Mouse (Mus musculus) heart, adult 8-10 months (tissue): Measurements from ENCODE around the gene Rpap1. TPM values are rescaled to one million over a fixed set of nuclear protein-coding genes. Genes with fewer than 3 reads are reported as not detected.
"Not testable (repeated sequence)": the region's sequence is repeated elsewhere in the genome, so short reads cannot be mapped to it uniquely, and the experiment has no call there.

Experiments
- DNase-seq: peaks from one replicate; pipeline ENCODE4 v3.0.0; 2022; ENCODE audit warnings: low spot score
- total RNA-seq, 4 experiments: library from RNA; stranded (reverse); gene quantifications; 2 replicates each; pipeline ENCODE4 v1.2.4; 2022

The Rpap1 gene
- total RNA-seq, 4 experiments from 2014 or later = 11.9 to 13.7 (median 13.4) TPM

GRCm38 (mm10) chr2:119741581-119742411 lies 45.5 kb downstream of the Rpap1 start, which contains the start of gene Itpka:
TSS of gene Itpka (plus strand) at chr2:119742337.
- peak; percentile 26 for DNase-seq

- no peak for DNase-seq
These were observed 46.8 kb downstream of the Rpap1 start for GRCm38 (mm10) chr2:119740567-119740966.

- DNase-seq = no peak
These were observed 50.2 kb downstream of the Rpap1 start for GRCm38 (mm10) chr2:119737124-119737523.

- no peak for DNase-seq
These were observed 56.6 kb downstream of the Rpap1 start for GRCm38 (mm10) chr2:119730735-119731134.

- no peak for DNase-seq
These were observed 59.4 kb downstream of the Rpap1 start for GRCm38 (mm10) chr2:119727762-119728416.

GRCm38 (mm10) chr2:119721070-119721469 lies 66.3 kb downstream of the Rpap1 start:
- DNase-seq = no peak

GRCm38 (mm10) chr2:119715868-119716267 lies 71.5 kb downstream of the Rpap1 start:
- DNase-seq = not testable (repeated sequence)

Other genes starting within 250 kb of the Rpap1 start
- 1 to 10 TPM in 1 of 4 experiments, under 1 TPM in 3; 0.13 to 1.4 (median 0.55) TPM for gene Exd1, start 239.9 kb downstream of the Rpap1 start, total RNA-seq
- gene Chp1, start 239.8 kb downstream of the Rpap1 start, total RNA-seq = 10 to 100 TPM; 84.3 to 96.9 (median 85.1) TPM
- 1 to 10 TPM in 1 of 4 experiments, under 1 TPM in 3; 0.28 to 1.7 (median 0.37) TPM for gene Nusap1, start 169.2 kb downstream of the Rpap1 start, total RNA-seq
- 1 to 10 TPM in 1 of 4 experiments, under 1 TPM in 3; 0.34 to 1.2 (median 0.58) TPM for gene Oip5, start 169.1 kb downstream of the Rpap1 start, total RNA-seq
- 10 to 100 TPM; 53.6 to 71.5 (median 63.6) TPM for gene Ndufaf1, start 124.7 kb downstream of the Rpap1 start, total RNA-seq
- 10 to 100 TPM; 22.5 to 25.6 (median 24.1) TPM for gene Rtf1, start 112.5 kb downstream of the Rpap1 start, total RNA-seq
- gene Itpka, start 45.2 kb downstream of the Rpap1 start, total RNA-seq = under 1 TPM; 0.23 to 0.79 (median 0.54) TPM
- not detected for gene Ltk, start 27.1 kb downstream of the Rpap1 start, total RNA-seq
- 1 to 10 TPM; 1.7 to 3.3 (median 2.2) TPM for gene Tyro3, start 10.2 kb upstream of the Rpap1 start, total RNA-seq
- 10 to 100 TPM; 33.6 to 39.0 (median 35.9) TPM for gene Mga, start 109.7 kb upstream of the Rpap1 start, total RNA-seq
- 1 to 10 TPM; 6.9 to 8.5 (median 8.3) TPM for gene Mapkbp1, start 185.2 kb upstream of the Rpap1 start, total RNA-seq
- 1 to 10 TPM; 6.6 to 8.6 (median 7.2) TPM for gene Jmjd7, start 239.9 kb upstream of the Rpap1 start, total RNA-seq
- gene Gm28042, start 240.0 kb upstream of the Rpap1 start, total RNA-seq = under 1 TPM; 0.16 to 0.59 (median 0.21) TPM
- 1 to 10 TPM in 3 of 4 experiments, under 1 TPM in 1; 0.72 to 1.8 (median 1.3) TPM for gene Pla2g4b, start 245.9 kb upstream of the Rpap1 start, total RNA-seq